Mouse (Mus musculus): ENCODE measurements around the gene Zfp217.

Zfp217 gene

DNA sequence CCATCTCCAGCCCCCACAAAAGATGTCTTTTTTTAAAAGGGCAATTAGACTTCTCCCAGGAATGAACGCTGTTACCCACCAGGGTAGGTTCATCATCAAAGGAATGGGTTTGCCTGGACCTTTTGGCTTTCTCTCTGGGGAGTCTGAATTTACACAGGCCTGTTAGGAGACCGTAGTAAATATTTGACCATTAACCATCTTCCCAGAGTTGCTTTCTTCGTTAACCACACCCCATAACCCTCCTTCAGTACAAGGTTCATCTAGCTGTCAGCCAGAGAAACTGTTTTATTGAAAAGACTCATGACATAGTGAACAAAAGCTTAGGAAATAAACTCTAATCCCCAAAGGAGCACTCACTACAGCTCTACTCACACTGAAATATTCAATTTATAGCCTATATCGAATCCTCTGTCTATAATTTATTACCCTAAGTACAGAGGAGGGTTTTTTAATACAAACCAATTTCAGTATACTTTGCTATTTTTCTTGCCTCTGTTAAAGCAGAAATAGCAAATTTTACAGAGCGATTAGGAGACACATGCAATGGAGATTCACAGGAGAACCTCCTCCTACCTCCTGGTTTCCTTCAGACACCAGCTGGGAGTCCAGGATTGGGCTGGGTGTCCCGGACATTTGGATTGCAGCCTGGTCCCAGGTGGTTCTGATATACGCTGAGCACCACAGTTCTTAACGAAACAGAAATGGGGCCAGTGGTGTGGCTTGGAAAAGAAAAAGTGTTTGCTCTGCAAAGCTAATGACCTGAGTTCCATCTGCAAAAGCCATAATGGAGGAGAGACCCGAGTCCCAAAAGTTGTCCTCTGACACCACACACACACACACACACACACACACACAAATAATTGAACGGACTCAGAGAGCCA, 56.1 kb downstream of the Zfp217 start:
- DNase-seq: no peak

- peak; percentile 15 for DNase-seq
These were observed 69.4 kb downstream of the Zfp217 start for GRCm38 (mm10) chr2:170078442-170079017.

- no peak for DNase-seq
These were observed 69.9 kb downstream of the Zfp217 start for GRCm38 (mm10) chr2:170078041-170078440.

GRCm38 (mm10) chr2:170076941-170077490, 70.9 kb downstream of the Zfp217 start:
- no peak for DNase-seq

- DNase-seq: no peak
These were observed 77.2 kb downstream of the Zfp217 start for GRCm38 (mm10) chr2:170070641-170071241.

GRCm38 (mm10) chr2:170069976-170070375, 77.9 kb downstream of the Zfp217 start:
- DNase-seq: no peak

- DNase-seq: no peak
These were observed 85.5 kb downstream of the Zfp217 start for GRCm38 (mm10) chr2:170062378-170062777.

DNA sequence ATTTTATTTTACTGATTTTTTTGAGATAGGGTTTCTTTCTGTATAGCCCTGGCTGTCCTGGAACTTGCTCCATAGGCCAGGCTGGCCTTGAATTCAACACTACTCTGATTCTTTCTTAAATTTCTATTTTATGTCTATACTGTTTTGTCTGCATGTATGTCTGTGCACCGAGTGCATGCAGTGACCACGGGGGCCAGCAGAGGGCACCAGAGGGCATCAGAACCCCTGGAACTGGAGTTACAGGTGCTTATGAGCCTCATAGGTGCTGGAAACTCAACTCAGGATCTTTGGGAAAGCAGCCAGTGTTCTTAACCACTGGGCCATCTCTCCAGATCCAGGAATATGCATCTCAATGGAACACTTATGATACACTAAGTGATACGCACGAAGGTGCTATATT, 87.8 kb downstream of the Zfp217 start:
- no peak for DNase-seq

DNA sequence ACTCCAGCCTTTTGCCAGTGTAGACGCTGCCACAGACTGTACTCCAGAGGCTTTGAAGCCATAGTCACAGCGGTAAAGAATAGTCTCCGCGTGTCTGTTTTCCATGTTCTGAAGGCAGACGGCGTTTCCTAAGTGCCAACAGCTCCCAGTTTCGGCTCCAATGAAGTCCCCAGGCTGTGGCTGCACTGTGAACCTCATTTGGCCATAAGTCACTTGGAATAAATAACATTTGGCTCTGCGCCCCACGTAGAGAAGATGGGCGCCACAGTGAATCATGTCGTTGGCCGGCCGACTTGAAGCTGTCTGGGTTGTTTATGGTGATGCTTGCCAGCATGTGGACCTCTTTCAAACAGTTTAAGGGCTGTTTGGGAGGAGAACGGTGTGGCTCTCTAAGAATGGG, 89.1 kb downstream of the Zfp217 start:
- DNase-seq: no peak
